Comparison of ENCODE assay signal across 30 mouse cellular contexts in genomic region chr1:150225529-150225928, GRCm38 (mm10).
"Had no signal": no experiment of that assay in that cellular context is flagged by ENCODE, and none has a peak within 500 bp of the region (broad histone marks: within the 10 kb centered on the region; RNA-seq: fewer than 3 reads in every experiment).

No protein-coding gene starts in this region.

- H3K4me3 ChIP-seq: limb, embryonic 10.5 days; limb, embryonic 12.5 days; limb, embryonic 13.5 days; limb, embryonic 15.5 days; liver, embryonic 12.5 days; liver, embryonic 13.5 days; liver, embryonic 15.5 days; lung, embryonic 15.5 days; midbrain, embryonic 10.5 days; midbrain, embryonic 12.5 days; midbrain, embryonic 13.5 days; midbrain, embryonic 15.5 days; myocyte; neural tube, embryonic 12.5 days had no signal

- H3K27me3 ChIP-seq: limb, embryonic 12.5 days; limb, embryonic 13.5 days; limb, embryonic 15.5 days; liver, embryonic 12.5 days; liver, embryonic 13.5 days; liver, embryonic 15.5 days; lung, embryonic 15.5 days; megakaryocyte, embryonic 14.5 days; midbrain, embryonic 12.5 days; midbrain, embryonic 13.5 days; midbrain, embryonic 15.5 days; neural tube, embryonic 12.5 days had no signal

- H3K27ac ChIP-seq: limb, embryonic 10.5 days; limb, embryonic 12.5 days; limb, embryonic 13.5 days; limb, embryonic 15.5 days; liver, embryonic 12.5 days; liver, embryonic 13.5 days; liver, embryonic 14.5 days; liver, embryonic 15.5 days; lung, embryonic 15.5 days; macrophage; midbrain, embryonic 10.5 days; midbrain, embryonic 12.5 days; midbrain, embryonic 13.5 days; midbrain, embryonic 15.5 days; neural tube, embryonic 12.5 days had no signal

- H3K36me3 ChIP-seq: limb, embryonic 10.5 days; limb, embryonic 12.5 days; limb, embryonic 13.5 days; limb, embryonic 15.5 days; liver, embryonic 12.5 days; liver, embryonic 13.5 days; liver, embryonic 15.5 days; lung, embryonic 15.5 days; midbrain, embryonic 10.5 days; midbrain, embryonic 12.5 days; midbrain, embryonic 13.5 days; midbrain, embryonic 15.5 days; neural tube, embryonic 12.5 days had no signal

- H3K9me3 ChIP-seq: limb, embryonic 10.5 days; limb, embryonic 12.5 days; limb, embryonic 13.5 days; limb, embryonic 15.5 days; liver, embryonic 12.5 days; liver, embryonic 13.5 days; liver, embryonic 15.5 days; lung, embryonic 15.5 days; megakaryocyte, embryonic 14.5 days; midbrain, embryonic 10.5 days; midbrain, embryonic 12.5 days; midbrain, embryonic 13.5 days; midbrain, embryonic 15.5 days; neural tube, embryonic 12.5 days had no signal

- H3K4me2 ChIP-seq: limb, embryonic 12.5 days; limb, embryonic 13.5 days; limb, embryonic 15.5 days; liver, embryonic 11.5 days; liver, embryonic 12.5 days; liver, embryonic 13.5 days; liver, embryonic 15.5 days; lung, embryonic 14.5 days; lung, embryonic 15.5 days; midbrain, embryonic 11.5 days; midbrain, embryonic 12.5 days; midbrain, embryonic 13.5 days; midbrain, embryonic 15.5 days; neural tube, embryonic 12.5 days had no signal

- DNase-seq: left cerebral cortex, postnatal 4 days; liver; liver, embryonic 13.5 days; liver, postnatal 0 days; lung, adult 18-20 months; lung, adult 2 months; lung, embryonic 14.5 days; lung, postnatal 10 days; lung, postnatal 14 days; lung, postnatal 36 days; lung, postnatal 4 days; midbrain, embryonic 14.5 days had no signal

- H3K9ac ChIP-seq: limb, embryonic 12.5 days; limb, embryonic 13.5 days; limb, embryonic 15.5 days; liver, embryonic 12.5 days; liver, embryonic 13.5 days; liver, embryonic 14.5 days; liver, embryonic 15.5 days; liver, postnatal 0 days; lung, embryonic 14.5 days; lung, embryonic 15.5 days; midbrain, embryonic 12.5 days; midbrain, embryonic 13.5 days; midbrain, embryonic 15.5 days; neural tube, embryonic 12.5 days had no signal

- H3K4me1 ChIP-seq: limb, embryonic 10.5 days; limb, embryonic 12.5 days; limb, embryonic 13.5 days; limb, embryonic 15.5 days; liver, embryonic 12.5 days; liver, embryonic 13.5 days; liver, embryonic 15.5 days; lung, embryonic 15.5 days; midbrain, embryonic 10.5 days; midbrain, embryonic 12.5 days; midbrain, embryonic 13.5 days; midbrain, embryonic 15.5 days; neural tube, embryonic 12.5 days had no signal
